Comparison of ENCODE assay signal across 9 mouse cellular contexts in genomic region chr4:139577006-139577405, GRCm38 (mm10). TPM values are rescaled to one million over a fixed set of nuclear protein-coding genes. Genes with fewer than 3 reads are reported as not detected.
DNase-seq lines count a peak whose midpoint lies in the region; ATAC-seq and TF ChIP-seq lines count a peak whose summit lies in the region.
"Had no signal": no experiment of that assay in that cellular context is flagged by ENCODE, and none has a peak within 500 bp of the region (broad histone marks: within the 10 kb centered on the region; RNA-seq: fewer than 3 reads in every experiment).

No protein-coding gene starts in this region.

- H3K27me3 ChIP-seq in E14TG2a.4 (ENCODE audit: insufficient read depth, low read length) = peaks cover 48% of the 10 kb centered on the region
- peaks cover 11% of the 10 kb centered on the region; the same call in 1 of the 2 replicates for H3K27me3 ChIP-seq in heart, embryonic 15.5 days
- peaks cover 80% of the 10 kb centered on the region for H3K27me3 ChIP-seq in liver, embryonic 15.5 days

- ATAC-seq in heart, embryonic 15.5 days (replicated peaks; ENCODE audit: insufficient number of reproducible peaks, insufficient read depth, low FRiP score, low read depth) = no peak
- ATAC-seq in liver, embryonic 15.5 days (ENCODE audit: insufficient read depth) = no peak
- no peak for ATAC-seq in monocyte, adult 5-6 weeks (replicated peaks; ENCODE audit: insufficient number of reproducible peaks, low FRiP score, low TSS enrichment, poor library complexity, severe bottlenecking)

- H3K9me3 ChIP-seq in E14TG2a.4 (ENCODE audit: low read length) = no peaks in the 10 kb centered on the region
- no peaks in the 10 kb centered on the region for H3K9me3 ChIP-seq in heart, embryonic 15.5 days (replicated peaks)
- H3K9me3 ChIP-seq in liver, embryonic 15.5 days (replicated peaks) = no peaks in the 10 kb centered on the region

- WGBS in heart, embryonic 15.5 days = 76% methylated on average over 7 of the region's 7 CpGs
- WGBS in liver, embryonic 15.5 days (ENCODE audit: insufficient replicate concordance) = 66% methylated on average over 7 of the region's 7 CpGs

- H3K4me2 ChIP-seq in heart, embryonic 15.5 days = peak overlapping the region; percentile 95
- peak overlapping the region; percentile 75 for H3K4me2 ChIP-seq in liver, embryonic 15.5 days

- peak overlapping the region; percentile 95; the same call in 1 of the 2 replicates for H3K9ac ChIP-seq in heart, embryonic 15.5 days
- no peak overlapping the region for H3K9ac ChIP-seq in liver, embryonic 15.5 days

- 0 out of 2 replicates have a peak overlapping the region, but pooled peaks have one; percentile 20 for H3K4me3 ChIP-seq in E14TG2a.4 (replicated peaks; ENCODE audit: low read length)
- H3K4me3 ChIP-seq in heart, embryonic 15.5 days = peak overlapping the region; percentile 97
- H3K4me3 ChIP-seq in liver, embryonic 15.5 days (replicated peaks) = no peak overlapping the region

- TF ChIP-seq CTCF in E14TG2a.4 (conservative IDR thresholded peaks at IDR 0.05; ENCODE audit: low read length) = no peak

- peak; percentile 1 for DNase-seq in gastrocnemius, adult 18-20 months (ENCODE audit: low spot score)
- DNase-seq in gastrocnemius, postnatal 4 days (ENCODE audit: low spot score in 2 of 2) = no peak
- DNase-seq in Muller cell, postnatal 12 days (ENCODE audit: inconsistent ontology term) = no peak
- DNase-seq in frontal cortex, postnatal 25 days (ENCODE audit: low spot score in 2 of 2) = no peak
- DNase-seq: kidney, postnatal 14 days had no signal

- peaks cover 68% of the 10 kb centered on the region for H3K4me1 ChIP-seq in E14TG2a.4 (replicated peaks; ENCODE audit: low read depth, low read length)
- peaks cover 65% of the 10 kb centered on the region for H3K4me1 ChIP-seq in heart, embryonic 15.5 days (replicated peaks)
- peaks cover 52% of the 10 kb centered on the region for H3K4me1 ChIP-seq in liver, embryonic 15.5 days (replicated peaks)

- H3K36me3 ChIP-seq in E14TG2a.4 (ENCODE audit: insufficient read depth, low read length) = no peaks in the 10 kb centered on the region
- H3K36me3 ChIP-seq in heart, embryonic 15.5 days = no peaks in the 10 kb centered on the region
- no peaks in the 10 kb centered on the region for H3K36me3 ChIP-seq in liver, embryonic 15.5 days (replicated peaks)

- H3K27ac ChIP-seq in heart, embryonic 15.5 days = no peak overlapping the region
- no peak overlapping the region for H3K27ac ChIP-seq in liver, embryonic 15.5 days (replicated peaks)

RNA-seq across cellular contexts. Expression of gene Gm21969, which starts 26.0 kb away (rescaled TPM):
- total RNA-seq in gastrocnemius, adult 18-20 months (2021) = not detected
- not detected for total RNA-seq in gastrocnemius, postnatal 4 days (2021)
- 0.05 TPM in 1 of 2 replicates, not detected in the other for polyA plus RNA-seq in heart, embryonic 15.5 days (2015; fragmentation: Nextera tagmentation; extraction: Ambion mirVana)
- not detected in 2 replicates for polyA plus RNA-seq in liver, embryonic 15.5 days (2015; fragmentation: Nextera tagmentation; extraction: Ambion mirVana)
- 1.4 TPM in 1 of 3 replicates, not detected in the others for total RNA-seq in monocyte, adult 5-6 weeks (2017)

RNA-seq across cellular contexts. Expression of gene Aldh4a1, which starts 45.7 kb away (rescaled TPM):
- 10 to 100 TPM; 57.6 to 64.8 TPM for total RNA-seq in gastrocnemius, adult 18-20 months (2021)
- total RNA-seq in gastrocnemius, postnatal 4 days (2021) = 10 to 100 TPM; 26.0 to 34.7 TPM
- polyA plus RNA-seq in heart, embryonic 15.5 days (2015; fragmentation: Nextera tagmentation; extraction: Ambion mirVana) = 25.2 and 33.2 TPM in 2 replicates
- polyA plus RNA-seq in liver, embryonic 15.5 days (2015; fragmentation: Nextera tagmentation; extraction: Ambion mirVana) = 85.0 and 99.8 TPM in 2 replicates
- total RNA-seq in monocyte, adult 5-6 weeks (2017) = 4.5 to 8.5 TPM (median 6.2 TPM) in 3 replicates

RNA-seq across cellular contexts. Expression of gene Iffo2, which starts 46.7 kb away (rescaled TPM):
- total RNA-seq in gastrocnemius, adult 18-20 months (2021) = 1 to 10 TPM; 1.4 to 2.4 TPM
- 10 to 100 TPM; 11.5 to 11.8 TPM for total RNA-seq in gastrocnemius, postnatal 4 days (2021)
- 2.4 and 3.4 TPM in 2 replicates for polyA plus RNA-seq in heart, embryonic 15.5 days (2015; fragmentation: Nextera tagmentation; extraction: Ambion mirVana)
- polyA plus RNA-seq in liver, embryonic 15.5 days (2015; fragmentation: Nextera tagmentation; extraction: Ambion mirVana) = 0.69 and 1.1 TPM in 2 replicates
- 11.1 to 19.2 TPM (median 11.7 TPM) in 3 replicates for total RNA-seq in monocyte, adult 5-6 weeks (2017)
